8 mouse cellular contexts compared by ENCODE assay signal in the genomic region with DNA sequence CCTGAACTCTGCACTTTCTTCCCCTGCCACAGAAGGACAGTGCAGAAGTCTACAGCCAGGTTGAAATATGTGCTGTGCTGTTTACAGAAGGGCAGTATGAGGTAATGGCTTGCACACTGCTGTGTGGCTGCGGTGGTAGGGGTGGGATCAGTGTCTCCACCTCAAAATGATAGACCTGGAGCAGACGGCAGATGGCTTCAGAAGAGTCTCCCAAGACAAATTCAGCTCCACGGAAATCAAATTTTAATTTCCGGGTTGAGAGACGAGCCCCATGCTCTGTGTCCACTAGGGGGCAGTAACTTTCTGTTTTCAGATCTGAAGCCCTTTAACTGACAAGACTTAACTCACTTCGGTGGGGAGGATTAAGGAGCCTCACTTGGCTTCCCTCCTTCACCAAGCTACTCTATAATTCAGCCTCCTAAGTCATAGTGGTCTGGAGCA. TPM values are rescaled to one million over a fixed set of nuclear protein-coding genes. Genes with fewer than 3 reads are reported as not detected.
DNase-seq lines count a peak whose midpoint lies in the region; ATAC-seq and TF ChIP-seq lines count a peak whose summit lies in the region.

No protein-coding gene starts in this region.

- 17% methylated on average over 6 of the region's 6 CpGs for WGBS in heart, embryonic 13.5 days
- 6% methylated on average over 6 of the region's 6 CpGs for WGBS in kidney, postnatal 0 days

- H3K27me3 ChIP-seq in heart, embryonic 13.5 days (replicated peaks): no peaks in the 10 kb centered on the region
- no peaks in the 10 kb centered on the region for H3K27me3 ChIP-seq in kidney, postnatal 0 days (ENCODE audit: insufficient read depth, low read length)

- DNase-seq in 416B (ENCODE audit: low read depth): peak; percentile 80
- DNase-seq in CD8-positive naive resting alpha-beta T cell, adult 2 months (ENCODE audit: low read depth in 2 of 2, low spot score in 2 of 2): peak; percentile 48 to 68
- DNase-seq in cerebellum, adult 9-11 months: peak; percentile 24
- peak; percentile 88 for DNase-seq in kidney, postnatal 0 days (ENCODE audit: low spot score)
- DNase-seq in lung, postnatal 4 days: peak; percentile 50 to 68
- DNase-seq in retina, postnatal 7 days (ENCODE audit: low read depth, low spot score): peak; percentile 67
- no peak for DNase-seq in frontal cortex, postnatal 10 days (ENCODE audit: low spot score in 2 of 2)

- peak; percentile 83 for TF ChIP-seq CTCF in kidney, postnatal 0 days (IDR thresholded peaks at IDR 0.05; ENCODE audit: low read depth)

- H3K4me3 ChIP-seq in heart, embryonic 13.5 days: no peak overlapping the region
- H3K4me3 ChIP-seq in kidney, postnatal 0 days (replicated peaks; ENCODE audit: low read depth, low read length): no peak overlapping the region

- peak overlapping the region; percentile 62; the same call in 1 of the 2 replicates for H3K9ac ChIP-seq in heart, embryonic 13.5 days
- H3K9ac ChIP-seq in kidney, postnatal 0 days (ENCODE audit: low read depth, low read length): no peak overlapping the region

- ATAC-seq in heart, embryonic 13.5 days (ENCODE audit: extremely low read depth, insufficient number of reproducible peaks, low FRiP score, low TSS enrichment): no peak
- 0 out of 2 replicates have a peak, but pooled peaks have one; percentile 54 for ATAC-seq in kidney, postnatal 0 days (replicated peaks; ENCODE audit: low FRiP score, low read depth)

- no peak overlapping the region for H3K27ac ChIP-seq in heart, embryonic 13.5 days (replicated peaks)
- H3K27ac ChIP-seq in kidney, postnatal 0 days: no peak overlapping the region

- no peaks in the 10 kb centered on the region for H3K9me3 ChIP-seq in heart, embryonic 13.5 days
- no peaks in the 10 kb centered on the region for H3K9me3 ChIP-seq in kidney, postnatal 0 days (replicated peaks; ENCODE audit: low read length)

- no peaks in the 10 kb centered on the region for H3K36me3 ChIP-seq in heart, embryonic 13.5 days
- H3K36me3 ChIP-seq in kidney, postnatal 0 days (ENCODE audit: insufficient read depth, low read length): no peaks in the 10 kb centered on the region

- 0 out of 2 replicates have a peak, but pooled peaks cover 5% of the 10 kb centered on the region for H3K4me1 ChIP-seq in heart, embryonic 13.5 days
- H3K4me1 ChIP-seq in kidney, postnatal 0 days (replicated peaks; ENCODE audit: insufficient read depth, low read length): no peaks in the 10 kb centered on the region

- H3K4me2 ChIP-seq in heart, embryonic 13.5 days: peak overlapping the region; percentile 52
- H3K4me2 ChIP-seq in kidney, postnatal 0 days (ENCODE audit: low read length): no peak overlapping the region

RNA-seq across cellular contexts. Expression of a gene that starts 12.0 kb away (rescaled TPM):
- 68.6 and 69.4 TPM in 2 replicates for polyA plus RNA-seq in heart, embryonic 13.5 days (2015; fragmentation: Nextera tagmentation; extraction: Ambion mirVana)
- polyA plus RNA-seq in kidney, postnatal 0 days (2015; fragmentation: Nextera tagmentation; extraction: Ambion mirVana): 40.6 and 43.1 TPM in 2 replicates

Comparison
In these comparisons a context has a peak if more than half of its experiments do, and no peak if none do; other contexts are left out.
1. DNase-seq: peak in 416B (single experiment), CD8-positive naive resting alpha-beta T cell, adult 2 months (2 of 2), cerebellum, adult 9-11 months (single experiment), kidney, postnatal 0 days (single experiment), lung, postnatal 4 days (2 of 2) and retina, postnatal 7 days (single experiment); none in frontal cortex, postnatal 10 days (0 of 2).